Mouse (Mus musculus) megakaryocyte-erythroid progenitor cell, adult 5 weeks (primary cell): ENCODE results near the gene Mboat1. TPM values are rescaled to one million over a fixed set of nuclear protein-coding genes. Genes with fewer than 3 reads are reported as not detected.

Source experiments
- polyA plus RNA-seq: library from polyadenylated mRNA; stranded (reverse); fragments of >175 nt; gene quantifications from 2 replicates; pipeline ENCODE4 v1.2.3, GENCODE M21; 2012

Gene Mboat1
- 3.3 and 4.9 TPM in 2 replicates for polyA plus RNA-seq

DNA sequence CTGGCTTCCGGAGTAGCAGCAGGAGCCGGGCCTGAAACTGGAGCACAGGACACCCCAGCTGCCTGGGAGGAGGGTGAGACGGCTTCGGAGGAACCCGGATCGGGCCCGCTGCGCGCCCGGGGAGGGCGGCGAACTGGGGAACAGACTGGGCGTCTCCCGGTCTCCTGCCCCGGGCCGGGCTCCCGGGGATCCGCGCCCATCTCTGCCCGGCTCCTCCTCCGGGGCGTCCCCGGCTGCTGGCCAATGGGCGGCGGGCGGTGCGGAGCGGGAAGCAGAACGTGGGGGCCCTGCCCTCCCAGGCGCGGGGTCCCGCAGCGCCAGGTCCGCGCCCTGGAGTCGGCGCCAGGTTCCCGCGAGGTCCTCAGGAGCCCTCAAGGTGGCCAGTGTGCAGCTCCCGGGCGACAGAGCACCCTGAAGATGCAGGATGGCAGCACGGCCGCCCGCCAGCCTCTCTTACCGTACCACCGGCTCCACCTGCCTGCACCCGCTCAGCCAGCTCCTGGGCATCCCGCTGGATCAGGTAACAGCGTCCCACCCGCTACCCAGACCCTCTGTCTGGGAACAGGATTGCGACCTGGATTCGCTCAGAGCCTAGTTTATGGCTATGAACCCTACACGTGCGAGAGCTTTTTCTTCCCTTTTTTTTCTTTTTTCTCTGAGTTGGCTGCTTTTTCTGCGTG is at the start of gene Mboat1:
Gene Mboat1, plus strand, starts transcription at position 247 of the 680 bp plus-strand sequence.

Other genes starting within 250 kb of the Mboat1 start
- gene E2f3, start 150.4 kb upstream of the Mboat1 start, polyA plus RNA-seq = 12.4 and 13.0 TPM in 2 replicates
- gene Agtr1a, start 200.0 kb downstream of the Mboat1 start, polyA plus RNA-seq = 0.94 and 1.2 TPM in 2 replicates